Mouse (Mus musculus): ENCODE data around the gene Fstl1.

The Fstl1 gene

GRCm38 (mm10) chr16:37868506-37869469 lies 92.1 kb downstream of the Fstl1 start:
- peak; percentile 47 for DNase-seq (ENCODE audit: low read depth, low spot score)

DNA sequence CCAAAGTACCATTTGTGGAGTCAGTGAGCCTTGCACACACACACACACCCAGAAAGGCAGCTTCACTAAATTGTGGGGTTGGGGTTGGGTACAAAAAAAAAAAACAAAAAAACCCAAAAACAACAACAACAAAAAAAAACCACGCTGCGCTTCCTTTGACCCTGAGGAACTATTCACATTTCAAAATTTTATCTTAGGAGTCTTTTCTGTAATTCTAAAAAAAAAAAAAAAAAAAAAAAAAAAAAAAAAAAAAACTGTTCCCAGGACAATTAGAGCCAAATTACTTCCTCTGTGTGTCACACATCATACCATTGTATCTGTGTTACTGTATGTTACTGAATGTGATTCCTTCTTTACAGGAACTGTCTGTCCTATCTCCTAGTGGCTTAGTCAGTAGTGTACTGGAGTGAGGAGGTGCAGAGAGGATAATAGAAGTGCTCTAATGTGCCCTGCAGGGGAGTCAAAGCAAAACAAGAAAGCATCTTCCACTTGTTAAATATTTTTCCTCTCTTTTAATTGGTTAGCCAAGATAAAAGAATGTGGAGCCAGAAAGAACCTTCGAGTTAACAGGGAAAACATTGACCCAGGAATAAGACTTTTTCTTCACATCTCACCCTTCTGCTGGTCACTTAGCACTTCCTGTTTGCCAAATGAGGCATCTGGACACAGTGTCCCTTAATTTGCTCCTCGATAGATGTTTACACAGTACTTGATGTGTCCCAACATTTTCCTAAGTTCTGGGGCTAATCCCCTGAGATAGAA lies 93.0 kb downstream of the Fstl1 start:
- no peak for DNase-seq (ENCODE audit: low read depth, low spot score)

DNA sequence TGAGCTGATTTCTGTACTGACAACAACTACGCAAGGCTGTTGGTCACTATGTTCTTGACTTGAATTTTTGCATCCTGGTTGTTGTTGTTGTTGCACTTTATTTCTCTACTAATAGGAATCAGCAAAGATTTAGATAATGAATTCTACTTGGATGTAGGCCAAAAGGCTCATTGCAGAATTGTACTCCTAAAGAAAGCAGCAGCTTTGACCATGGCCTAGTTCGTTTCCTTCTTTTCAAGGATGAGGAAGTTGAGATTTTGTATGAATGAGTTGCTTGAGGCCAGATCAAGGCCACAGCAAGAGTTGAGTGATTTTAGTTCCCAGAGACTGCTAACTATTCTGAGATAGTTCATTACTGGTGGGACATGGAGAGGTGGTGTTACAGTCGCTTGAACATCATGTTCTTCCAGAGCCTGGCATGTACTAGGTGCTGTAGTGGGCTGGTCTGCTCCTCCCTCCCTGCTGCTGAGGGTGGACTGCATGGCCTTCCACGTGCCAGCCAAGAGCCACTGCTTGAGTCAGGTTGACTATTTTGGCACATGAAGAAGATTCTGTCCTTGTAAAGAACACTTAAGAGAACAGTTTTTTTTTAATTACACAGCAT lies 94.5 kb downstream of the Fstl1 start:
- no peak for DNase-seq (ENCODE audit: low read depth, low spot score)

DNA sequence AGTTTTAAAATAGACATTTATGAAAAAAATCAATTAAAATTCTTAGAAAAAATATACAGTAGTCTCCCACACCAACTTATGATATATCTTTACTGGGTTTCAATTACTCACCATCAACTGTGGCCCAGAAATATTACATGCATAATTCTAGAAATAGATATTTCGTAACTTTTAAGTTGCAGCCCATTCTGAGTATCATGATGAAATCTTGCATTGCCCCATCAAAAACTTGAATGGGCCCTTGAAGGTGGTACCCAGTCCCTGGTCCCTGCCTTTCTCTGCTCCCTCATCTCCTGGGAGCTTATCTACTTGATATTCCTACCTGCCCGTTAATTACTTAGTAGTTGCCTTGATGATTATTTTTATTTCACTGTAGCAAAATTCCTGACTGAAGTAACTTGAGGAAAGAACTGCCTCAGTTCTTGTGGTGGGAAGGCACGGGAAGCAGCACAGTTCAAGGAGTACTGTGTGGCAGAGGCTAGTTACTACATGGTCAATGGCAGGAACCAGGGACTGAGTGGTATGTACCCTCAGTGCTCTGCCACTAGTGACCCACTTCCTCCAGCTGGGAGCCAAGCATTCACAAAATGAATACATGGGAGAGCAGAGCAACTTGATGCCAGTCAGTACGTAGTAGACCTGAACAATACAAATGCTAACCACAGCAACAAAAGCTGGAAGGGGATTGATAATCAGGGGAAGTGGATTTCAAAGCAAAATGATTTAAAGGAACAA lies 98.0 kb downstream of the Fstl1 start:
- DNase-seq (ENCODE audit: low read depth, low spot score), result no peak

GRCm38 (mm10) chr16:37877406-37877805 lies 100.7 kb downstream of the Fstl1 start:
- DNase-seq (ENCODE audit: low read depth, low spot score), result no peak

- no peak for DNase-seq (ENCODE audit: low read depth, low spot score)
Measured at GRCm38 (mm10) chr16:37878951-37879505, 102.4 kb downstream of the Fstl1 start.

DNA sequence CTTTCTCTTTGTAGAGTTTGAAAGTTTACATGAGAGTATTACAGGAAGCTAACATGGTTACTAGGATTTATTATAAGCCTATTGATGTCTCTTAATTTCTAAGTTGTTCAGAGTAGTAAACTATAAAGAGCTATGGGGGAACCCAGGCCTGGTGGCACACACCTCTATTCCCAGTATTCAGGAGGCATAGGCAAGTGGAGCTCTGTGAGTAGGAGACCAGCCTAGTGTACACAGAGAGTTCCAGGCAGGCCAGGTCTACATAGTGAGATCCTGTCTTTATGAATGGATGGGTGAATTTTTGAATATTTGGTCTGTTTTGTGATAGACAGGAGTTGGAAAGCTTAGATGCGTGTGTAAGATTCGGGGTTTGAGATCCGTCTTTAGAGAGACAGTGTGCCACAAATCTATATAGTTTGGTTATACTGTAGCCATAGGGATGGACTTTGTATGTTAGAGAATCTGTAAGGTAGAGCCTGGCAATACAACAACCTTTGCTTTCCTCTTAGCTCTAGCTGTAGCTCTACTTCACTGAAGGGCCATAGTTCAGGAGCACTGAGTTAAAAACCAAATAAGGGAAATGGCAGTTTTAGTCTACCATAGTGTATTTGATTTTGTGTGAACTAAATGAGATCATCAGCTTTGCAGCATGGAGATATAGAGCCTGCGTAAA lies 103.2 kb downstream of the Fstl1 start:
- no peak for DNase-seq (ENCODE audit: low read depth, low spot score)

DNA sequence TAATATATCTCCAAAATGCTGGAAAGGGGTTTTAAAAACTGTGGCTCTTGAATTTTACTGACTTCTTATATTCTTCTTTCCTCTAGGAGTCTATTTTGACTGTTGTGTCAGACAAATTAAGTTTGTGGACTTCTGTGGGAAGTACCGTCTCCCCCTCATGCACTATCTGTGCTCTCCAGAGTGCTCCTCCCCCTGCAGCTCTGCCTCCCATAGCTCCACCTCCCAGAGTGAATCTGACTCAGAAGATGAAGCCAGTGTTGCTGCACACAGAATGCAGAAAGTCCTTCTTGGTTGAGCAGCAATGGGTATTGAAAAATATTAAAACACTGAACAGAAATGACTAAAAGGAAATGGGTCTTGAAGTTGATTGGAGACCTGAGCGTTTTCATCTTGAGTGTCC lies 104.5 kb downstream of the Fstl1 start:
- DNase-seq (ENCODE audit: low read depth, low spot score), result no peak

Measured in WW6 (cell line).